Mouse (Mus musculus) testis, adult 2 months (tissue): Measurements from ENCODE around the gene Acsl1. TPM values are rescaled to one million over a fixed set of nuclear protein-coding genes. Genes with fewer than 3 reads are reported as not detected.
A peak's percentile ranks its signal among the peaks of the same experiment; 100 is the strongest.

Source experiments
- H3K27ac ChIP-seq: fragments of 200-500 bp; 2 replicates; pipeline ENCODE4 v1.5.1; 2012; ENCODE audit warnings: low read depth, low read length; ENCODE audit not compliant: control insufficient read depth, insufficient read depth
- H3K27me3 ChIP-seq: fragments of 200-500 bp; 2 replicates; pipeline ENCODE4 v1.6.1; 2012; ENCODE audit warnings: mild to moderate bottlenecking, low read length, moderate library complexity; ENCODE audit not compliant: control insufficient read depth, insufficient read depth
- H3K36me3 ChIP-seq: fragments of 200-500 bp; 2 replicates; pipeline ENCODE4 v1.6.1; 2012; ENCODE audit warnings: mild to moderate bottlenecking, low read length; ENCODE audit not compliant: control insufficient read depth, insufficient read depth
- H3K4me1 ChIP-seq: fragments of 200-500 bp; 2 replicates; pipeline ENCODE4 v1.6.1; 2012; ENCODE audit warnings: low read length; ENCODE audit not compliant: control insufficient read depth, insufficient read depth
- H3K4me3 ChIP-seq: fragments of 200-500 bp; 2 replicates; pipeline ENCODE4 v1.5.1; 2012; ENCODE audit warnings: low read depth, mild to moderate bottlenecking, low read length, moderate library complexity, mixed read lengths; ENCODE audit not compliant: control insufficient read depth
- CTCF ChIP-seq: fragments of 200-500 bp; IDR thresholded peaks from 2 replicates; pipeline ENCODE4 v1.5.1; 2012; ENCODE audit warnings: low read depth, mild to moderate bottlenecking, inconsistent platforms, low read length, moderate library complexity; ENCODE audit not compliant: control insufficient read depth, insufficient read depth, insufficient replicate concordance
- POLR2A ChIP-seq: fragments of 200-500 bp; IDR thresholded peaks from 2 replicates; pipeline ENCODE4 v1.6.1; 2012; ENCODE audit warnings: low read depth, mild to moderate bottlenecking, inconsistent platforms, low read length, moderate library complexity; ENCODE audit not compliant: control insufficient read depth
- polyA plus RNA-seq: library from polyadenylated mRNA; depleted of rRNA; stranded (reverse); fragments of >200 nt; gene quantifications from 2 replicates; pipeline ENCODE4 v1.2.3, GENCODE M21; 2012

Acsl1 gene
- polyA plus RNA-seq, 1 experiment: 743 TPM

GRCm38 (mm10) chr8:46475942-46476341 is 5.1 kb downstream of the Acsl1 start:
- H3K4me3 ChIP-seq: peak overlapping the region; percentile 85
- no peaks in the 10 kb centered on the region for H3K36me3 ChIP-seq
- H3K27me3 ChIP-seq: no peaks in the 10 kb centered on the region
- no peak for TF ChIP-seq CTCF
- no peak overlapping the region for H3K27ac ChIP-seq
- no peaks in the 10 kb centered on the region; the same call in 1 of the 2 replicates for H3K4me1 ChIP-seq

- H3K27ac ChIP-seq: no peak overlapping the region
- H3K36me3 ChIP-seq: no peaks in the 10 kb centered on the region
- no peaks in the 10 kb centered on the region for H3K27me3 ChIP-seq
- TF ChIP-seq CTCF: no peak
- no peak for TF ChIP-seq POLR2A
- H3K4me1 ChIP-seq: no peaks in the 10 kb centered on the region; the same call in 1 of the 2 replicates
- H3K4me3 ChIP-seq: no peak overlapping the region
Observed at GRCm38 (mm10) chr8:46477747-46478458, 7.1 kb downstream of the Acsl1 start.

DNA sequence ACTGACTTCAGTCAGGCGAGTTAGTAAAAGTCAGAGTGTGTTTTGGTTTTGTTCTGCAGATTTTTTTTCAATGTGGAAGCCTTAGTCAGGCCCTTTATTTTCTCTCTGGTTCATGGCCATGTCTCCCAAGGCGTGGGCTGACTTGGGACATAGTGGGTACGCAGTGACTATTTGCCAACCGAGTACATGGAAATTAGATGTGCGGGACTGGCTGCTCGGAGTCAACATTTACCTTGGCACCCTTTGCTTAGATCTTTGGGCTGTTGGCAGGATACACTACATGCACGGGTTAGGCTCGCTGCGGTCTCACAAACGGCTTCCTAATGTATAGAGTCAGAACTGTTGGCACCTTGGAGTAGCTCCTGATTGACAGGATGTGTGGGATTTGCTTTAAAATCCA is 7.9 kb downstream of the Acsl1 start:
- Histone ChIP-seq H3K36me3 (no peaks in the 10 kb centered on the region), H3K4me3 (no peak overlapping the region), H3K27me3 (no peaks in the 10 kb centered on the region), H3K4me1 (no peaks in the 10 kb centered on the region; the same call in 1 of the 2 replicates), H3K27ac (no peak overlapping the region)
- no peak for TF ChIP-seq POLR2A
- no peak for TF ChIP-seq CTCF

DNA sequence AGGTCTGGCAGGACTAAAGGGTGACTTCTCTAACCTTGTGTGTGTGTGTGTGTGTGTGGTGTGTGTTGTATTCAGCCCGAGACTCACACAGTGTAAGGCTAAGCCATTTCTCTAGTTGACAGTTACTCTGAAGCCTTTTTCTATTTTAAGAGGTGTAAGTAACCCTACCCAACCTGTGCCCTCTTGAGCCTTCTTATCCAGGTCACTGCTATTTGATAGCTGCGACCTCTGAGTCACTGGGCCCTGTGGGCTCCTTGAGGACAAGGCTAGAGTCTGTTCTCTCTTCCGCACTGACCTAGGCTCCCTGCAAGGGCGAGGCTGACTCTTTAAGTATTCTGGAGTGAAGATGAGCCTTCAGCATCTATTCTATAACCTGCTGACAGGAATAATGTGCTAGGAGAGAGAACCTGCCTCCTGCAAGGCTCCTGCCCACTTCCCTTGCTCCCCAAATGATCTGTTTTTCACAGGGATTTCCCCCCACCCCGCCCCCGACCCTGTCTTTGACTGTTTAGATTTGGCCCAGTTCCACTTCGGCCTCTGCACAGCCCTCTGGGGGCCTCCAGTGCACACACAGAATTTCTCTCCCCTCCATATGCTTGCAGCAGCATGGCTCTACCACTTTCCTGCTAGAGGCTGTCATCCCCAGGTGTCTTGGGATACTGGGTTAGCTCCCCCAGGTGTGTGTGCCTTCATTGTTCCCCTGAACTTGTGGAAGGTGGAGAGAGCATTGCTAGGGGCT is 9.1 kb downstream of the Acsl1 start:
- Histone ChIP-seq H3K4me3 (no peak overlapping the region), H3K36me3 (no peaks in the 10 kb centered on the region), H3K4me1 (no peaks in the 10 kb centered on the region; the same call in 1 of the 2 replicates), H3K27me3 (no peaks in the 10 kb centered on the region), H3K27ac (no peak overlapping the region)
- TF ChIP-seq POLR2A: no peak
- TF ChIP-seq CTCF: no peak

DNA sequence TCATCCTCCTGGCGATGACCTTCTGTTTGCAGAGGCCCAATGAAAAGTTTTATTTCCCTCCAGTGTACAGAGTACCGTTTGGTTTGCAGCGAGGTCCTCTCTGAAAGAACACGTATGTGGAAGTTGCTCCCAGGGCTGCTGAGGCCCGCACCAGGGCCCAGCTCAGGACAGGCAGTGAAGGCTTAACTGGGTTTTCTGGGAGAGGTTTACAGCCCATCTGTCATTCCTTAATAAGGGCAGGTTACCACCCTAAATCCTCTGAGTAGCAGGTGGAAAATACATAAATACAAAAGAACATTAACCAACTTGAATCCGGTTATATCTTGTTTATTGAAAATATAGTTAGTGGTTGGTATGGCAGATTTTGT is 9.7 kb downstream of the Acsl1 start:
- TF ChIP-seq POLR2A (no peak), CTCF (no peak)
- H3K36me3 ChIP-seq: no peaks in the 10 kb centered on the region
- H3K4me3 ChIP-seq: no peak overlapping the region

GRCm38 (mm10) chr8:46482771-46483170 is 11.9 kb downstream of the Acsl1 start:
- Histone ChIP-seq H3K27ac (no peak overlapping the region), H3K4me3 (no peak overlapping the region), H3K4me1 (no peaks in the 10 kb centered on the region), H3K36me3 (no peaks in the 10 kb centered on the region), H3K27me3 (no peaks in the 10 kb centered on the region)
- no peak for TF ChIP-seq POLR2A
- TF ChIP-seq CTCF: no peak

More for the DNA sequence above, 9.7 kb downstream of the Acsl1 start:
- Histone ChIP-seq H3K27me3 (no peaks in the 10 kb centered on the region), H3K27ac (no peak overlapping the region), H3K4me1 (no peaks in the 10 kb centered on the region; the same call in 1 of the 2 replicates)

- no peaks in the 10 kb centered on the region; the same call in 1 of the 2 replicates for H3K4me1 ChIP-seq
- H3K36me3 ChIP-seq: no peaks in the 10 kb centered on the region
- no peak overlapping the region for H3K4me3 ChIP-seq
- no peak overlapping the region for H3K27ac ChIP-seq
- TF ChIP-seq POLR2A (no peak), CTCF (no peak)
- H3K27me3 ChIP-seq: no peaks in the 10 kb centered on the region
Observed at GRCm38 (mm10) chr8:46483247-46483646, 12.4 kb downstream of the Acsl1 start.
